ENCODE assay signal across 24 mouse cellular contexts in the genomic region with DNA sequence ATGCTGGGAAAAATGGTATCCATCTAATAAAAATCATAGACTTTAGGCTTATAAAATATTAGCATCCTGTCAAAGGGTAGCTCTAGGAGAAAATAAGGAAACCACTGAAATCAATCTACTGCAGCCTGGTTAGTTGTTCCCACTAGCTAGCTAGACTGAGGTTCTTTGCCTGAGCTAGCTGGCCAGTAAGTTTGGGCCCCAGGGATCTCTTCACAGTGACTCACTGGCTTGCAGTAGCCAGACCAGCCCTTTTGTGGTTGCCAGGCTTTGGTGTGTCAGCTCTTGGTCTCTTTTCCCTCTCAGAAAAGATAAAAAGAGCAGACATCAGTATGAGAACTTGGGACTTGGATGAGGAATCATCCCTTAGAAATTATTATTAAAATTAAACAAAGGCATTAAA.
DNase-seq lines count a peak whose midpoint lies in the region; ATAC-seq and TF ChIP-seq lines count a peak whose summit lies in the region.
"Had no signal": no experiment of that assay in that cellular context is flagged by ENCODE, and none has a peak within 500 bp of the region (broad histone marks: within the 10 kb centered on the region; RNA-seq: fewer than 3 reads in every experiment).

No protein-coding gene starts in this region.

- ATAC-seq in neural tube, embryonic 15.5 days (ENCODE audit: low FRiP score), result no peak
- no peak for ATAC-seq in erythroblast, adult 5-6 weeks (replicated peaks; ENCODE audit: low FRiP score, poor library complexity, severe bottlenecking)
- ATAC-seq: intestine, embryonic 15.5 days; lung, postnatal 0 days; midbrain, embryonic 13.5 days had no signal

- no peaks in the 10 kb centered on the region for H3K9me3 ChIP-seq in neural tube, embryonic 15.5 days (replicated peaks)
- H3K9me3 ChIP-seq: heart, embryonic 15.5 days; hindbrain, embryonic 15.5 days; intestine, embryonic 15.5 days; midbrain, embryonic 13.5 days; stomach, embryonic 15.5 days had no signal

- no peak overlapping the region for H3K4me3 ChIP-seq in embryonic fibroblast, embryonic 13.5 days (ENCODE audit: insufficient read depth, low read length)
- no peak overlapping the region for H3K4me3 ChIP-seq in neural tube, embryonic 15.5 days (replicated peaks)
- H3K4me3 ChIP-seq: heart, embryonic 15.5 days; hindbrain, embryonic 15.5 days; intestine, embryonic 15.5 days; left cerebral cortex, adult 2 months; midbrain, embryonic 13.5 days; stomach, embryonic 15.5 days had no signal

- H3K4me1 ChIP-seq in embryonic fibroblast, embryonic 13.5 days (ENCODE audit: control insufficient read depth, insufficient read depth, low read length), result peaks cover 13% of the 10 kb centered on the region
- no peaks in the 10 kb centered on the region for H3K4me1 ChIP-seq in neural tube, embryonic 15.5 days
- H3K4me1 ChIP-seq: heart, embryonic 15.5 days; hindbrain, embryonic 15.5 days; intestine, embryonic 15.5 days; midbrain, embryonic 13.5 days; stomach, embryonic 15.5 days had no signal

- DNase-seq in gastrocnemius, adult 18-20 months (ENCODE audit: low spot score), result peak; percentile 40
- no peak for DNase-seq in gastrocnemius, postnatal 10 days
- DNase-seq in 3134 (ENCODE audit: extremely low read depth, insufficient read length, low spot score), result peak; percentile 47
- peak; percentile 20 to 30 for DNase-seq in heart, postnatal 10 days
- DNase-seq in left cerebral cortex, adult 18-20 months (ENCODE audit: low spot score in 2 of 2), result no peak
- DNase-seq: adrenal gland, adult 2 months; cerebellum, postnatal 14 days; kidney, adult 9 months; kidney, postnatal 25 days; left cerebral cortex, postnatal 4 days; liver; right cerebral cortex, postnatal 14 days; thymus, adult 2 months had no signal

- peak overlapping the region; percentile 97 for H3K27ac ChIP-seq in embryonic fibroblast, embryonic 13.5 days (ENCODE audit: insufficient read depth, low read length)
- no peak overlapping the region for H3K27ac ChIP-seq in neural tube, embryonic 15.5 days (replicated peaks)
- H3K27ac ChIP-seq: heart, embryonic 15.5 days; hindbrain, embryonic 15.5 days; intestine, embryonic 15.5 days; left cerebral cortex, adult 2 months; midbrain, embryonic 13.5 days; stomach, embryonic 15.5 days had no signal

- H3K9ac ChIP-seq in neural tube, embryonic 15.5 days (replicated peaks), result no peak overlapping the region
- H3K9ac ChIP-seq: heart, embryonic 15.5 days; hindbrain, embryonic 15.5 days; intestine, embryonic 15.5 days; midbrain, embryonic 13.5 days; stomach, embryonic 15.5 days had no signal

- TF ChIP-seq POLR2A in embryonic fibroblast, embryonic 13.5 days (IDR thresholded peaks at IDR 0.05; ENCODE audit: low read depth, low read length), result no peak

- TF ChIP-seq CTCF in embryonic fibroblast, embryonic 13.5 days (IDR thresholded peaks at IDR 0.05; ENCODE audit: borderline replicate concordance, insufficient read depth, low read length), result no peak

- no peaks in the 10 kb centered on the region for H3K36me3 ChIP-seq in neural tube, embryonic 15.5 days
- H3K36me3 ChIP-seq: heart, embryonic 15.5 days; hindbrain, embryonic 15.5 days; intestine, embryonic 15.5 days; midbrain, embryonic 13.5 days; stomach, embryonic 15.5 days had no signal

- intact Hi-C loops in heart, postnatal 10 days (cut with DNase I), result no loop called here

- no peak overlapping the region for H3K4me2 ChIP-seq in neural tube, embryonic 15.5 days
- H3K4me2 ChIP-seq: heart, embryonic 15.5 days; hindbrain, embryonic 15.5 days; intestine, embryonic 15.5 days; midbrain, embryonic 13.5 days; stomach, embryonic 15.5 days had no signal

- H3K27me3 ChIP-seq in neural tube, embryonic 15.5 days (replicated peaks), result no peaks in the 10 kb centered on the region
- H3K27me3 ChIP-seq: CH12.LX; heart, embryonic 15.5 days; hindbrain, embryonic 15.5 days; intestine, embryonic 15.5 days; midbrain, embryonic 13.5 days; stomach, embryonic 15.5 days had no signal

Comparison
In these comparisons a context has a peak if more than half of its experiments do, and no peak if none do; other contexts are left out.
1. DNase-seq: peak in gastrocnemius, adult 18-20 months (single experiment), 3134 (single experiment) and heart, postnatal 10 days (2 of 2); none in gastrocnemius, postnatal 10 days (single experiment) and left cerebral cortex, adult 18-20 months (0 of 2).